Mouse (Mus musculus) embryonic facial prominence, embryonic 14.5 days (tissue): Measurements from ENCODE around the gene Oxa1l. TPM values are rescaled to one million over a fixed set of nuclear protein-coding genes. Genes with fewer than 3 reads are reported as not detected.
A peak's percentile ranks its signal among the peaks of the same experiment; 100 is the strongest.

Experiments
- ATAC-seq: fragments of 200-750 bp; cut with Nextera tagmentation; 2 replicates; pipeline ENCODE4 v1.8.0; 2017; ENCODE audit warnings: low read depth, moderate number of reproducible peaks, moderate TSS enrichment
- DNase-seq: peaks from one replicate; pipeline ENCODE4 v3.0.0-alpha.2; 2015; ENCODE audit warnings: low spot score
- H3K27ac ChIP-seq: fragments of 300-500 bp; sonication (generic); replicated peaks from 2 replicates; pipeline ENCODE4 v1.5.1; 2014; ENCODE audit warnings: low read depth, mild to moderate bottlenecking, low read length, moderate library complexity
- H3K27me3 ChIP-seq: fragments of 300-500 bp; sonication (generic); replicated peaks from 2 replicates; pipeline ENCODE4 v1.6.1; 2014; ENCODE audit warnings: low read length; ENCODE audit not compliant: control insufficient read depth, insufficient read depth
- H3K36me3 ChIP-seq: fragments of 300-500 bp; sonication (generic); 2 replicates; pipeline ENCODE4 v1.6.1; 2014; ENCODE audit warnings: low read length, mixed read lengths; ENCODE audit not compliant: control insufficient read depth, insufficient read depth
- H3K4me1 ChIP-seq: fragments of 300-500 bp; sonication (generic); 2 replicates; pipeline ENCODE4 v1.6.1; 2014; ENCODE audit warnings: antibody characterized with exemption, low read length; ENCODE audit not compliant: control insufficient read depth, insufficient read depth
- H3K4me2 ChIP-seq: fragments of 300-500 bp; sonication (generic); 2 replicates; pipeline ENCODE4 v1.6.1; 2014; ENCODE audit warnings: low read depth, mild to moderate bottlenecking, low read length, moderate library complexity, mixed read lengths
- H3K4me3 ChIP-seq: fragments of 300-500 bp; sonication (generic); 2 replicates; pipeline ENCODE4 v1.5.1; 2014; ENCODE audit warnings: low read depth, mild to moderate bottlenecking, low read length
- H3K9ac ChIP-seq: fragments of 300-500 bp; sonication (generic); 2 replicates; pipeline ENCODE4 v1.6.1; 2014; ENCODE audit warnings: low read depth, mild to moderate bottlenecking, low read length, moderate library complexity, mixed read lengths
- H3K9me3 ChIP-seq: fragments of 300-500 bp; sonication (generic); 2 replicates; pipeline ENCODE4 v1.6.1; 2016; ENCODE audit warnings: low read length; ENCODE audit not compliant: control insufficient read depth
- WGBS: fragments of 180-500 bp; shearing (Covaris S2); extraction: QIAGEN DNeasy Blood & Tissue Kit; methylation state at CpG from one replicate; pipeline ENCODE4 v1.1.7; 2014; 5-methylcytosine and 5-hydroxymethylcytosine counted together
- polyA plus RNA-seq: library from polyadenylated mRNA; unstranded; fragments of >200 nt; fragmentation: Nextera tagmentation; extraction: Ambion mirVana; gene quantifications from 2 replicates; pipeline ENCODE4 v1.2.1, GENCODE M21; 2014

The Oxa1l gene
- polyA plus RNA-seq = 47.0 and 48.6 TPM in 2 replicates

- 0% methylated on average over 39 of the region's 48 CpGs for WGBS
- ATAC-seq (peak; percentile 90), DNase-seq (peak; percentile 97)
- peaks cover 23% of the 10 kb centered on the region for H3K36me3 ChIP-seq
- H3K27ac ChIP-seq = peak within 1 kb of the TSS; percentile 81
- H3K9ac ChIP-seq = peak within 1 kb of the TSS; percentile 88
- H3K4me1 ChIP-seq = peaks cover 6% of the 10 kb centered on the region
- no peaks in the 10 kb centered on the region for H3K27me3 ChIP-seq
- H3K4me3 ChIP-seq = peak within 1 kb of the TSS; percentile 81
- H3K4me2 ChIP-seq = peak within 1 kb of the TSS; percentile 57
- H3K9me3 ChIP-seq = peaks cover 2% of the 10 kb centered on the region; the same call in 1 of the 2 replicates
Measured at GRCm38 (mm10) chr14:54360577-54361340, at the start of gene Oxa1l. Oxa1l (plus strand) TSS chr14:54360834.

GRCm38 (mm10) chr14:54311763-54312162 lies 48.9 kb upstream of the Oxa1l start:
- WGBS = 17% methylated on average over 3 of the region's 3 CpGs
- Histone ChIP-seq H3K4me1 (no peaks in the 10 kb centered on the region), H3K9me3 (no peaks in the 10 kb centered on the region), H3K4me2 (no peak overlapping the region), H3K4me3 (no peak overlapping the region), H3K36me3 (no peaks in the 10 kb centered on the region), H3K27ac (no peak overlapping the region), H3K9ac (no peak overlapping the region), H3K27me3 (no peaks in the 10 kb centered on the region)
- ATAC-seq = no peak
- DNase-seq = peak; percentile 26

GRCm38 (mm10) chr14:54321556-54322376 lies 38.9 kb upstream of the Oxa1l start:
- no peaks in the 10 kb centered on the region for H3K4me1 ChIP-seq
- H3K36me3 ChIP-seq = no peaks in the 10 kb centered on the region
- no peak overlapping the region for H3K9ac ChIP-seq
- no peaks in the 10 kb centered on the region for H3K27me3 ChIP-seq
- no peak overlapping the region for H3K4me3 ChIP-seq
- ATAC-seq (no peak), DNase-seq (no peak)
- H3K9me3 ChIP-seq = peaks cover 9% of the 10 kb centered on the region; the same call in 1 of the 2 replicates
- H3K27ac ChIP-seq = no peak overlapping the region
- H3K4me2 ChIP-seq = no peak overlapping the region
- 70% methylated on average over 18 of the region's 18 CpGs for WGBS

GRCm38 (mm10) chr14:54324486-54324885 lies 36.1 kb upstream of the Oxa1l start:
- no peaks in the 10 kb centered on the region for H3K4me1 ChIP-seq
- no peak overlapping the region for H3K9ac ChIP-seq
- H3K4me2 ChIP-seq = no peak overlapping the region
- WGBS = 67% methylated on average over 5 of the region's 5 CpGs
- H3K27ac ChIP-seq = no peak overlapping the region
- no peaks in the 10 kb centered on the region for H3K27me3 ChIP-seq
- no peak overlapping the region for H3K4me3 ChIP-seq
- no peaks in the 10 kb centered on the region for H3K36me3 ChIP-seq
- H3K9me3 ChIP-seq = peaks cover 6% of the 10 kb centered on the region; the same call in 1 of the 2 replicates
- ATAC-seq (no peak), DNase-seq (no peak)

- Histone ChIP-seq H3K4me1 (no peaks in the 10 kb centered on the region), H3K9ac (no peak overlapping the region), H3K4me2 (no peak overlapping the region), H3K4me3 (no peak overlapping the region), H3K36me3 (no peaks in the 10 kb centered on the region), H3K9me3 (no peaks in the 10 kb centered on the region), H3K27ac (no peak overlapping the region), H3K27me3 (no peaks in the 10 kb centered on the region)
- DNase-seq (no peak), ATAC-seq (no peak)
- 76% methylated on average over 2 of the region's 2 CpGs for whole genome bisulfite sequencing
Measured at GRCm38 (mm10) chr14:54328548-54328947, 32.1 kb upstream of the Oxa1l start.

- 41% methylated on average over 9 of the region's 9 CpGs for WGBS
- no peak overlapping the region for H3K4me3 ChIP-seq
- H3K9ac ChIP-seq = no peak overlapping the region
- no peak overlapping the region for H3K27ac ChIP-seq
- H3K4me2 ChIP-seq = no peak overlapping the region
- DNase-seq (no peak), ATAC-seq (no peak)
- no peaks in the 10 kb centered on the region for H3K27me3 ChIP-seq
- no peaks in the 10 kb centered on the region for H3K36me3 ChIP-seq
- no peaks in the 10 kb centered on the region for H3K4me1 ChIP-seq
- no peaks in the 10 kb centered on the region for H3K9me3 ChIP-seq
Measured at GRCm38 (mm10) chr14:54329201-54329600, 31.4 kb upstream of the Oxa1l start.

- 76% methylated on average over 1 of the region's 1 CpGs for WGBS
- no peaks in the 10 kb centered on the region for H3K9me3 ChIP-seq
- no peaks in the 10 kb centered on the region for H3K36me3 ChIP-seq
- no peak overlapping the region for H3K4me3 ChIP-seq
- H3K9ac ChIP-seq = no peak overlapping the region
- no peaks in the 10 kb centered on the region for H3K4me1 ChIP-seq
- no peak overlapping the region for H3K4me2 ChIP-seq
- no peak overlapping the region for H3K27ac ChIP-seq
- H3K27me3 ChIP-seq = no peaks in the 10 kb centered on the region
- ATAC-seq = no peak
- DNase-seq = no peak
Measured at GRCm38 (mm10) chr14:54331178-54331577, 29.5 kb upstream of the Oxa1l start.

GRCm38 (mm10) chr14:54332176-54333074 lies 28.2 kb upstream of the Oxa1l start:
- Histone ChIP-seq H3K9me3 (no peaks in the 10 kb centered on the region), H3K4me1 (no peaks in the 10 kb centered on the region), H3K4me2 (no peak overlapping the region), H3K9ac (no peak overlapping the region), H3K27me3 (no peaks in the 10 kb centered on the region), H3K36me3 (no peaks in the 10 kb centered on the region), H3K4me3 (no peak overlapping the region), H3K27ac (0 out of 2 replicates have a peak overlapping the region, but pooled peaks have one; percentile 15)
- ATAC-seq (peak; percentile 71; the same call in 1 of the 2 replicates), DNase-seq (peak; percentile 46)
- 59% methylated on average over 5 of the region's 5 CpGs for WGBS
